Mouse (Mus musculus) adrenal gland, postnatal 4 days (tissue): ENCODE results near the gene Hmgb1. TPM values are rescaled to one million over a fixed set of nuclear protein-coding genes. Genes with fewer than 3 reads are reported as not detected.

Source experiments
- DNase-seq, 2 experiments: peaks; one replicate each; pipeline ENCODE4 v3.0.0; 2021 to 2022; ENCODE audit warnings: low spot score in 2 of 2, mixed read lengths in 2 of 2
- long read RNA-seq, 2 experiments: library from polyadenylated mRNA; stranded (forward); transcript quantifications; one replicate each; pipeline ENCODE4 v2.0.0; 2021
- total RNA-seq, 2 experiments: library from RNA; stranded (reverse); gene quantifications; 2 replicates each; pipeline ENCODE4 v1.2.3; 2021

Gene Hmgb1
- 100 to 1,000 TPM; 314 to 324 TPM for total RNA-seq
- long read RNA-seq, experiment 1, transcript Hmgb1-201 (5 exons, 2,838 nt) = major isoform, 326 of 387 reads
- long read RNA-seq, experiment 1, transcript Hmgb1-203 (4 exons, 1,720 nt) = minor isoform, 7 of 387 reads
- long read RNA-seq, experiment 1, transcript Hmgb1-202 (5 exons, 1,092 nt) = minor isoform, 25 of 387 reads
- long read RNA-seq, experiment 1, partial matches to known transcripts = 4 of 387 reads
- long read RNA-seq, experiment 1, other reads (novel, unspliced or antisense) = 25 of 387 reads
- long read RNA-seq, experiment 2, transcript Hmgb1-202 (5 exons, 1,092 nt) = minor isoform, 32 of 526 reads
- long read RNA-seq, experiment 2, transcript Hmgb1-201 (5 exons, 2,838 nt) = major isoform, 434 of 526 reads
- long read RNA-seq, experiment 2, transcript Hmgb1-203 (4 exons, 1,720 nt) = minor isoform, 8 of 526 reads
- long read RNA-seq, experiment 2, partial matches to known transcripts = 35 of 526 reads
- long read RNA-seq, experiment 2, other reads (novel, unspliced or antisense) = 14 of 526 reads

GRCm38 (mm10) chr5:149184104-149184843, at the start of gene Hmgb1, which contains the start of gene Uspl1:
Gene Hmgb1, minus strand, starts transcription at chr5:149184489.
Gene Uspl1, plus strand, starts transcription at chr5:149184350.
- DNase-seq = peak; percentile 98 to 99

GRCm38 (mm10) chr5:149229619-149230339, 45.5 kb upstream of the Hmgb1 start:
- DNase-seq = no peak

GRCm38 (mm10) chr5:149228700-149229618, 44.7 kb upstream of the Hmgb1 start:
- peak; percentile 99 for DNase-seq

GRCm38 (mm10) chr5:149224666-149225065, 40.4 kb upstream of the Hmgb1 start:
- DNase-seq = no peak

- no peak for DNase-seq
These were observed 37.1 kb upstream of the Hmgb1 start for GRCm38 (mm10) chr5:149221355-149221754.

- DNase-seq = no peak
These were observed 35.2 kb upstream of the Hmgb1 start for GRCm38 (mm10) chr5:149219493-149219892.

- no peak for DNase-seq
These were observed 33.5 kb upstream of the Hmgb1 start for GRCm38 (mm10) chr5:149217524-149218357.

- DNase-seq = no peak
These were observed 31.3 kb upstream of the Hmgb1 start for GRCm38 (mm10) chr5:149215540-149215939.

- no peak for DNase-seq
These were observed 28.5 kb upstream of the Hmgb1 start for GRCm38 (mm10) chr5:149212806-149213205.

GRCm38 (mm10) chr5:149211041-149211440, 26.8 kb upstream of the Hmgb1 start:
- DNase-seq = no peak

- no peak for DNase-seq
These were observed 25.0 kb upstream of the Hmgb1 start for GRCm38 (mm10) chr5:149209328-149209727.

- no peak for DNase-seq
These were observed 24.5 kb upstream of the Hmgb1 start for GRCm38 (mm10) chr5:149208776-149209175.

- DNase-seq = no peak
These were observed 23.4 kb upstream of the Hmgb1 start for GRCm38 (mm10) chr5:149207661-149208060.

GRCm38 (mm10) chr5:149206286-149206685, 22.0 kb upstream of the Hmgb1 start:
- DNase-seq = no peak

- DNase-seq = no peak
These were observed 21.0 kb upstream of the Hmgb1 start for GRCm38 (mm10) chr5:149205265-149205664.

- no peak for DNase-seq
These were observed 20.5 kb upstream of the Hmgb1 start for GRCm38 (mm10) chr5:149204822-149205221.

- no peak for DNase-seq
These were observed 19.6 kb upstream of the Hmgb1 start for GRCm38 (mm10) chr5:149203796-149204375.

- DNase-seq = no peak
These were observed 18.7 kb upstream of the Hmgb1 start for GRCm38 (mm10) chr5:149202941-149203340.

- DNase-seq = no peak
These were observed 14.5 kb upstream of the Hmgb1 start for GRCm38 (mm10) chr5:149198782-149199181.
